Mouse (Mus musculus): ENCODE results near the gene Slc35f1. TPM values are rescaled to one million over a fixed set of nuclear protein-coding genes. Genes with fewer than 3 reads are reported as not detected.
A peak's percentile ranks its signal among the peaks of the same experiment; 100 is the strongest.

Gene Slc35f1
- polyA plus RNA-seq, 1 experiment: not detected

DNA sequence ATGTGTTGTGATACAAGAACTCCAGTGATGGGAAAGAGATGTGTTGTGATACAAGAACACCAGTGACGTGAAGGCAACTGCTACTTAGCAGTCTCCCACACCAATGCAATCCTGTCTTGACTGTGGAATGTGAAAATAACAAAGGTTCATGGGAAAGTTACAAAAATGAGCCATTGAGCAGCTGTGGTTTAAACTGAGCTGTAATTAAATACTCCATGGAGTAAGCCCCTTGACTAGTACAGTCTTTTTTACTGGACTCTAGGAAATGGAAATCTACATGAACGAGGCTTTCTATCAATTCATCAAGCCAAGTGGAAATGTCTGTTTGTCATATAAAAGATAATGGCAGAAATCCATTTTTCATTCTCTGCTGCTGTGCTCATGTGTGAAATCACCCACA, 411.1 kb downstream of the Slc35f1 start:
- TF ChIP-seq POLR2A (IDR thresholded peaks at IDR 0.05; ENCODE audit: borderline replicate concordance, control insufficient read depth, low read depth, low read length): no peak
- TF ChIP-seq CTCF (IDR thresholded peaks at IDR 0.05; ENCODE audit: control insufficient read depth, insufficient read depth, low read length): no peak
- H3K27ac ChIP-seq (ENCODE audit: control insufficient read depth, insufficient read depth, low read depth, low read length, poor library complexity): no peak overlapping the region
- H3K4me3 ChIP-seq (replicated peaks; ENCODE audit: control insufficient read depth, low read depth, low read length): no peak overlapping the region
- H3K4me1 ChIP-seq (ENCODE audit: control insufficient read depth, insufficient read depth, low read length): no peaks in the 10 kb centered on the region
- 65% methylated on average over 2 of the region's 2 CpGs for WGBS

DNA sequence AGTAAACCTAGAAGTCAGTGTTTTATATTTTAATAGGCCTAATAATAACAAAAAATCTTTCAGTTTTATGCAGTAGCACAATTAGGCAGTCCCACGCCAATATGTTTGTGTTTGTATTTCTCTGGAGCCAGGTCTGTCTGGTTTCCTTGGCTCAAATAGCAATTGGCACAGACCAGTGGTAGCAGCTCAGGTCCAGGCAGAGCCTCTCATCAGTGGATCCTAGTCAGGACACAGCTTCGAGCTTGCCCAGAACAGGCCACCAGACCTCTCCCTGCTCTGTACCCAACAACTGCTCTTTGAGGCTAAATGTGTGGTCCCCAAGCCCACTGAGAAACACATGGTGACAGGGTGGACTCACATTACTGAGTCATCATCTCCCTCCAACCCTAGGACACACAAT, 412.1 kb downstream of the Slc35f1 start:
- Histone ChIP-seq H3K27ac (ENCODE audit: control insufficient read depth, insufficient read depth, low read depth, low read length, poor library complexity) (no peak overlapping the region), H3K4me1 (ENCODE audit: control insufficient read depth, insufficient read depth, low read length) (no peaks in the 10 kb centered on the region), H3K4me3 (replicated peaks; ENCODE audit: control insufficient read depth, low read depth, low read length) (no peak overlapping the region)
- TF ChIP-seq CTCF (IDR thresholded peaks at IDR 0.05; ENCODE audit: control insufficient read depth, insufficient read depth, low read length) (no peak), POLR2A (IDR thresholded peaks at IDR 0.05; ENCODE audit: borderline replicate concordance, control insufficient read depth, low read depth, low read length) (no peak)
- 74% methylated on average over 2 of the region's 2 CpGs for WGBS

DNA sequence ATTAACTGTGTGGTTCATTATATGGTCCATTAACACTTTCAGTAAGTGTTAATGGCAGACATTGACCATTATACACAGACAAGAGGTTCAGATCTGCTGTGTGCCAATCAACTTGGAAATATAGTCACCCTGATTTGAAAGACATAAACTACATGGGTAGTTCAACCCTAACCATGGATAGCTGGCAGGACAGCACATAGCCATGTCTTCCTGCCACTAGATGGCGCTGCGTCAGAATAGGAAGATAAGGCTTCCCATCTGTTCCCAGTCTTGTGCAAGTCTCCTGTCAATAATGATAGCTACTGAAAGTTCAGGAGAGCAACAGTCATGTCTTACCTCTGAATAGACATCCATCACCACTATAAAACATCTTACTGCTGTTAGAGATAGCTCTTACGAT, 424.7 kb downstream of the Slc35f1 start:
- no peak overlapping the region for H3K27ac ChIP-seq (ENCODE audit: control insufficient read depth, insufficient read depth, low read depth, low read length, poor library complexity)
- 22% methylated on average over 3 of the region's 3 CpGs for WGBS
- TF ChIP-seq POLR2A (IDR thresholded peaks at IDR 0.05; ENCODE audit: borderline replicate concordance, control insufficient read depth, low read depth, low read length): no peak
- peak; percentile 68 for TF ChIP-seq CTCF (IDR thresholded peaks at IDR 0.05; ENCODE audit: control insufficient read depth, insufficient read depth, low read length)
- no peak overlapping the region for H3K4me3 ChIP-seq (replicated peaks; ENCODE audit: control insufficient read depth, low read depth, low read length)
- no peaks in the 10 kb centered on the region for H3K4me1 ChIP-seq (ENCODE audit: control insufficient read depth, insufficient read depth, low read length)

DNA sequence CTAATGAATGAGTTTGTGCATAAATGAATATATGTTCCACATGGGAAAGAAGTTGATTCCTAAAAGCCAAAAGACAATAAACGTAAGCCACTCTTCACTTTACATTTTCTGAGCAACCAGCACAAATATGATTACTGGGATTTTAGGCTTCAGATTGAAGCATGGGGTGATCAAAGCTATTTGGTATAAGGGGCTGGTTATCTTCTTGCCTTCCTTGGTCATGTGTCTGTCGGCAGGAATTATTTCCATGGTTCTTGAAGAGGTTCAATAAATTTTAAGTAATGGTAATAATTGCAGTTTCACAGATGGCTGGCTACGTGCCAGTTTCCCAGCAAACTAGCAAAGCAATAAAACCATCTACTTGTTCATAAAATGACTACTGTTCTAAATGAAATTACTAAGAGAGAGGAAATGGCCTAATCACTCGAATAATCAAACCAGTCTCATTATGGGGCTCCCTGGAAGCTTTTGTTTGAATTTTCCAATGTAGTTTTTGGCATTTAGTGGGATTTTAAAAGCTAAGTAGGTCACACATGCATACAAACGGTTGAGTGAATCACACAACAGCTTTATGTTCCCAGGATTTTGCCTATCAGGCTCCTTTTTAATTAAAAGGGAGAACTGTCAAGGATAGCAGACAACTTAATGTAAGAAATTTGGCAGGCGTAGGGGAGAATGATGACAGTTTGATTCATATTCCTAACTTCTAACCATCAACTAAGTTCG, 425.5 kb downstream of the Slc35f1 start:
- H3K27ac ChIP-seq (ENCODE audit: control insufficient read depth, insufficient read depth, low read depth, low read length, poor library complexity): no peak overlapping the region
- TF ChIP-seq POLR2A (IDR thresholded peaks at IDR 0.05; ENCODE audit: borderline replicate concordance, control insufficient read depth, low read depth, low read length) (no peak), CTCF (IDR thresholded peaks at IDR 0.05; ENCODE audit: control insufficient read depth, insufficient read depth, low read length) (no peak)
- no peak overlapping the region for H3K4me3 ChIP-seq (replicated peaks; ENCODE audit: control insufficient read depth, low read depth, low read length)
- WGBS: 72% methylated on average over 7 of the region's 7 CpGs
- no peaks in the 10 kb centered on the region for H3K4me1 ChIP-seq (ENCODE audit: control insufficient read depth, insufficient read depth, low read length)

DNA sequence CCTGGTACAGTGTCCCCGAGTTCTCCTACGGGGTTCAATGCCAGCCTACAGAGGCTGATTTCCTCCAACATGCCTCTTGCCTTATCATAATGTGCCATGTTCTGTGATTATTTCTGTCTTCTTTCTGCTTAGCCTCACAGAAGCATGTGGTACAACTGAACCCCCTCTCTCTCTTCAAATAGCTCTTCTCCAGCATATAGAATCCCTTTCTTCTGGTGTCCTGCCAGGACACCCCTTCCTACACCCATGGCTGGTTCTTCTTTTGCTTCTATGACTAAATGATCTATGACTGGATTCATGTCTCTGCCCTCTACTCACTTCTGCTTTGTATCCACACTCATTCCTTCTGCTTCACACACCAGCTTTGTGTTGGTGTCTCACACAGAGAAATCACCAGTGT, 430.3 kb downstream of the Slc35f1 start:
- Histone ChIP-seq H3K4me1 (ENCODE audit: control insufficient read depth, insufficient read depth, low read length) (no peaks in the 10 kb centered on the region), H3K4me3 (replicated peaks; ENCODE audit: control insufficient read depth, low read depth, low read length) (no peak overlapping the region), H3K27ac (ENCODE audit: control insufficient read depth, insufficient read depth, low read depth, low read length, poor library complexity) (no peak overlapping the region)
- WGBS: 78% methylated on average over 2 of the region's 2 CpGs
- TF ChIP-seq POLR2A (IDR thresholded peaks at IDR 0.05; ENCODE audit: borderline replicate concordance, control insufficient read depth, low read depth, low read length) (no peak), CTCF (IDR thresholded peaks at IDR 0.05; ENCODE audit: control insufficient read depth, insufficient read depth, low read length) (no peak)

DNA sequence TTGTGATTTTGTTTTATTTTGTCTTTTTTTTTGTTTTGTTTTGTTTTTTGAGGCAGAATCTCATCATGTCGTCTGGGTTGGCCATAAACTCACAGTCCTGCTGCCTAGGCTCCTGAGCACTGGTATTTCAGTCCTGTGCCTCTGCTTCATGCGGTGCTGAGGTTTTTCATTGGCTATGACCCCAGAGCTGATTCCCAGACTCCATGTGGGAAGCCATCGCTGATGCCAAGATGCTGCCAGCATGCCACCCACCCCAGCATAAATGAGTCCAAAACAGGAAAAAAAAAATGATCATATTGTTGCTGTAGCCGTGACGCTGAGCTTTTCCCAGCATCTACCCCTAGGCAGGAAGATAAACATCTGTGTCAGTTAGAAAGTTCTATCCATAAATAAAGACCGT, 434.0 kb downstream of the Slc35f1 start:
- WGBS: 80% methylated on average over 6 of the region's 6 CpGs
- TF ChIP-seq CTCF (IDR thresholded peaks at IDR 0.05; ENCODE audit: control insufficient read depth, insufficient read depth, low read length): no peak
- no peak for TF ChIP-seq POLR2A (IDR thresholded peaks at IDR 0.05; ENCODE audit: borderline replicate concordance, control insufficient read depth, low read depth, low read length)
- Histone ChIP-seq H3K4me1 (ENCODE audit: control insufficient read depth, insufficient read depth, low read length) (no peaks in the 10 kb centered on the region), H3K4me3 (replicated peaks; ENCODE audit: control insufficient read depth, low read depth, low read length) (no peak overlapping the region), H3K27ac (ENCODE audit: control insufficient read depth, insufficient read depth, low read depth, low read length, poor library complexity) (no peak overlapping the region)

DNA sequence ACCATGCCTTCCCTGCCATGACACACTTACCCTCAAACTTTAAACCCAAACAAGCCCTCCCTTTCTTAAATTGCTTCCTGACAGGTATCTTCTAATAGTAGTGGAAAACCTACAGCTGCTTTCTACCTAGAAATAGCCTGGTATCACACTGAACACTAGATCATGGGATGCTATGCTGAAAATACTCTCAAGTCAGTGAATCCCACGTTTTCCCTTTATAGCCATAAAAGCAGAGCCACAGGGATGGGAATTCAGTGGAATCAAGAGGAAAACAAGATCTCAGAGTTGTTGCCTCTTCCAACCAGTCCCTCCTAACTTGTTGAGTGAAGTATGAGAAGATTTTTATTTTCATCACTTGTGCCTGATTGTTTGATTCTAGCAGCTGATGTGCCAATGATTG, 442.4 kb downstream of the Slc35f1 start:
- H3K27ac ChIP-seq (ENCODE audit: control insufficient read depth, insufficient read depth, low read depth, low read length, poor library complexity): no peak overlapping the region
- H3K4me3 ChIP-seq (replicated peaks; ENCODE audit: control insufficient read depth, low read depth, low read length): no peak overlapping the region
- 65% methylated on average over 1 of the region's 1 CpGs for WGBS
- H3K4me1 ChIP-seq (ENCODE audit: control insufficient read depth, insufficient read depth, low read length): no peaks in the 10 kb centered on the region
- TF ChIP-seq CTCF (IDR thresholded peaks at IDR 0.05; ENCODE audit: control insufficient read depth, insufficient read depth, low read length) (no peak), POLR2A (IDR thresholded peaks at IDR 0.05; ENCODE audit: borderline replicate concordance, control insufficient read depth, low read depth, low read length) (no peak)

DNA sequence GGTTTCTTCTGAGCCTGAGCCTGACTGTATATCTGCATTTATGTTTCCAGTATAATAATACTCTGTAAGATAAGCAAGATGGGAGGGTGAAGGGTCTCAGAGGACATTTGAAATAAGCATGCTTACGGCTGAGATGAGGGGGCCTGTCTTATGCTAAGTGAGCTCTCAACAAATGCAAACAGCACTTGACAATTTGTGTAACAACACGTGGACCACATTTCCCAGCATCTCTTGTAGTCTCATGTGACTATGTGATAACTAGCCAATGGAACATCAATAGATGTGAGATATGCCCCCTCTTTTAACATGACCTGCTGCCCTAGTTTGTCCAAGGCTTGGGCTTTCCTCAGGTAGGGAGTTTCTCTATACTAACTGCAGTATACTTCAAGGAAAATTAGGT, 460.0 kb downstream of the Slc35f1 start:
- no peak overlapping the region for H3K4me3 ChIP-seq (replicated peaks; ENCODE audit: control insufficient read depth, low read depth, low read length)
- 82% methylated on average over 2 of the region's 2 CpGs for WGBS
- no peak overlapping the region for H3K27ac ChIP-seq (ENCODE audit: control insufficient read depth, insufficient read depth, low read depth, low read length, poor library complexity)
- H3K4me1 ChIP-seq (ENCODE audit: control insufficient read depth, insufficient read depth, low read length): no peaks in the 10 kb centered on the region
- TF ChIP-seq CTCF (IDR thresholded peaks at IDR 0.05; ENCODE audit: control insufficient read depth, insufficient read depth, low read length) (no peak), POLR2A (IDR thresholded peaks at IDR 0.05; ENCODE audit: borderline replicate concordance, control insufficient read depth, low read depth, low read length) (no peak)

DNA sequence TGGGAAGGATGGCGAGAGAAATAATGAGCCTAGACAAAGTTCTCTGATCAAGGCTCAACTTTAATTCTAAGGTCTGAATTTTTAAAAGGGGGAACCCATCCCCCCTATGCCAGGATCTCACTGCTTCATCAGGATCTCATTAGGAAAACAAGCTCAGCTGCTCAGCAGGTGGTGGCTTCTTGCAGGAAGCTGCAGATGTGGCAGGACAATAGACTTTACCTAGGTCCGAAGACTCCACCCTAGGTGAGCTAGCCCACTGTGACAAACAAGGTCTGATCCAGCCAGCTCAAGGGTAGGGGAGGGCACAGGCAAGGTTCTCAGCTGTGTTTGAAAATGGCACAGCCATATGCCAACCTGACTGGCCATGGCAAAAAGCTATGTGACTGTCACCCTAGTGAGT, 460.6 kb downstream of the Slc35f1 start:
- Histone ChIP-seq H3K4me1 (ENCODE audit: control insufficient read depth, insufficient read depth, low read length) (no peaks in the 10 kb centered on the region), H3K4me3 (replicated peaks; ENCODE audit: control insufficient read depth, low read depth, low read length) (no peak overlapping the region), H3K27ac (ENCODE audit: control insufficient read depth, insufficient read depth, low read depth, low read length, poor library complexity) (no peak overlapping the region)
- TF ChIP-seq POLR2A (IDR thresholded peaks at IDR 0.05; ENCODE audit: borderline replicate concordance, control insufficient read depth, low read depth, low read length) (no peak), CTCF (IDR thresholded peaks at IDR 0.05; ENCODE audit: control insufficient read depth, insufficient read depth, low read length) (no peak)
- whole genome bisulfite sequencing: 77% methylated on average over 2 of the region's 2 CpGs

Measured in bone marrow, adult 2 months (tissue).